Mouse (Mus musculus) heart, embryonic 14.5 days (tissue): ENCODE measurements at regions not wholly inside any gene's neighbourhood (a gene's known extent, or its start where the extent isn't known, plus 50 kb on each side); places are given as distances from the start of the nearest gene placed in this dataset.

ENCODE experiments used
- ATAC-seq: fragments of 200-750 bp; cut with Nextera tagmentation; 2 replicates; pipeline ENCODE4 v1.8.0; 2017; ENCODE audit warnings: low read depth, moderate TSS enrichment; ENCODE audit not compliant: insufficient number of reproducible peaks, insufficient read depth, low FRiP score
- H3K27ac ChIP-seq, 2 experiments: fragments of 200-500 bp in 1 of 2; fragments of 300-500 bp in 1 of 2; sonication (generic) in 1 of 2; replicated peaks in 1 of 2; 2 replicates each; pipeline ENCODE4 v1.5.1; 2012 to 2014; ENCODE audit warnings: low read depth in 2 of 2, low read length in 2 of 2, control low read depth in 1 of 2, mild to moderate bottlenecking in 1 of 2, mixed read lengths in 1 of 2; ENCODE audit not compliant: control insufficient read depth in 1 of 2, insufficient read depth in 1 of 2
- H3K27me3 ChIP-seq: fragments of 300-500 bp; sonication (generic); 2 replicates; pipeline ENCODE4 v1.6.1; 2014; ENCODE audit warnings: mild to moderate bottlenecking, low read length, control low read depth; ENCODE audit not compliant: control insufficient read depth, insufficient read depth
- H3K36me3 ChIP-seq: fragments of 300-500 bp; sonication (generic); 2 replicates; pipeline ENCODE4 v1.6.1; 2014; ENCODE audit warnings: mild to moderate bottlenecking, control low read depth, low read length, mixed read lengths; ENCODE audit not compliant: control insufficient read depth, insufficient read depth
- H3K4me1 ChIP-seq, 2 experiments: fragments of 200-500 bp in 1 of 2; fragments of 300-500 bp in 1 of 2; sonication (generic) in 1 of 2; 2 replicates each; pipeline ENCODE4 v1.6.1; 2012 to 2014; ENCODE audit warnings: low read length in 2 of 2, control low read depth in 1 of 2, mixed read lengths in 1 of 2; ENCODE audit not compliant: control insufficient read depth in 2 of 2, insufficient read depth in 2 of 2
- H3K4me2 ChIP-seq: fragments of 300-500 bp; sonication (generic); 2 replicates; pipeline ENCODE4 v1.6.1; 2014; ENCODE audit warnings: mild to moderate bottlenecking, low read length
- H3K4me3 ChIP-seq, 2 experiments: fragments of 200-500 bp in 1 of 2; fragments of 300-500 bp in 1 of 2; sonication (generic) in 1 of 2; 2 replicates each; pipeline ENCODE4 v1.5.1; 2012 to 2014; ENCODE audit warnings: low read length in 2 of 2, mild to moderate bottlenecking in 2 of 2, control low read depth in 1 of 2, low read depth in 1 of 2, moderate library complexity in 1 of 2; ENCODE audit not compliant: control insufficient read depth in 1 of 2, insufficient read depth in 1 of 2
- H3K9ac ChIP-seq: fragments of 300-500 bp; sonication (generic); 2 replicates; pipeline ENCODE4 v1.6.1; 2014; ENCODE audit warnings: mild to moderate bottlenecking, low read length
- H3K9me3 ChIP-seq: fragments of 300-500 bp; sonication (generic); 2 replicates; pipeline ENCODE4 v1.6.1; 2016; ENCODE audit warnings: low read length, control low read depth; ENCODE audit not compliant: control insufficient read depth
- WGBS: fragments of 180-500 bp; shearing (Covaris S2); extraction: QIAGEN DNeasy Blood & Tissue Kit; methylation state at CpG from one replicate; pipeline ENCODE4 v1.1.7; 2014; 5-methylcytosine and 5-hydroxymethylcytosine counted together

DNA sequence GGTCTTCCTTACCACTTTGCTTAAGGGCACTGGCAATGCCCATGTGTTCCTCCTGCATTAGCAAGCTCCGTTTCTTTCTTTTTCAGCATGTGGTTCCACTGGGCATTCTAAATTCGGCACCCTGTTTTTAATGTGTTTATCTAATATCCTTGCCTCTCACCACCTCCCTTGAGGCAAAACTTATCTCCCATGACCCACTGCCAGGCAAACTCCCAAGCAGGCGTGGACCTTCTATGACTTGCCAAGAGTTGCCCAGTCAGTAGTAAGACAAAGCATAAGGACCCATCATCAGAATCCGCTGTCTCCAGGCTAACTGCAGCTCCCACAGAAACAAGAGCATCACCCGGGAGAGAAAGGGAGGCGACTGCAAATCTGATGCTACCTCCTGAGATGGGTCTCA is 245.2 kb downstream of the Setd4 start:
- Histone ChIP-seq H3K4me1 (peaks cover 2 to 5% of the 10 kb centered on the region in 2 experiments; a peak in 2 of 4 replicates), H3K9me3 (no peaks in the 10 kb centered on the region), H3K36me3 (no peaks in the 10 kb centered on the region), H3K9ac (no peak overlapping the region), H3K27ac (no peak overlapping the region), H3K4me2 (no peak overlapping the region), H3K4me3 (no peak overlapping the region), H3K27me3 (0 out of 2 replicates have a peak, but pooled peaks cover 4% of the 10 kb centered on the region)
- 68% methylated on average over 6 of the region's 6 CpGs for WGBS
- no peak for ATAC-seq

- no peak for ATAC-seq
- peaks cover 2 to 5% of the 10 kb centered on the region in 2 experiments; a peak in 2 of 4 replicates for H3K4me1 ChIP-seq
- no peak overlapping the region for H3K4me3 ChIP-seq
- no peaks in the 10 kb centered on the region for H3K9me3 ChIP-seq
- H3K27ac ChIP-seq: no peak overlapping the region
- H3K36me3 ChIP-seq: no peaks in the 10 kb centered on the region
- WGBS: 74% methylated on average over 4 of the region's 4 CpGs
- no peak overlapping the region for H3K9ac ChIP-seq
- no peak overlapping the region for H3K4me2 ChIP-seq
- H3K27me3 ChIP-seq: 0 out of 2 replicates have a peak, but pooled peaks cover 4% of the 10 kb centered on the region
Measured at GRCm38 (mm10) chr16:93358166-93358565, 245.7 kb downstream of the Setd4 start.

DNA sequence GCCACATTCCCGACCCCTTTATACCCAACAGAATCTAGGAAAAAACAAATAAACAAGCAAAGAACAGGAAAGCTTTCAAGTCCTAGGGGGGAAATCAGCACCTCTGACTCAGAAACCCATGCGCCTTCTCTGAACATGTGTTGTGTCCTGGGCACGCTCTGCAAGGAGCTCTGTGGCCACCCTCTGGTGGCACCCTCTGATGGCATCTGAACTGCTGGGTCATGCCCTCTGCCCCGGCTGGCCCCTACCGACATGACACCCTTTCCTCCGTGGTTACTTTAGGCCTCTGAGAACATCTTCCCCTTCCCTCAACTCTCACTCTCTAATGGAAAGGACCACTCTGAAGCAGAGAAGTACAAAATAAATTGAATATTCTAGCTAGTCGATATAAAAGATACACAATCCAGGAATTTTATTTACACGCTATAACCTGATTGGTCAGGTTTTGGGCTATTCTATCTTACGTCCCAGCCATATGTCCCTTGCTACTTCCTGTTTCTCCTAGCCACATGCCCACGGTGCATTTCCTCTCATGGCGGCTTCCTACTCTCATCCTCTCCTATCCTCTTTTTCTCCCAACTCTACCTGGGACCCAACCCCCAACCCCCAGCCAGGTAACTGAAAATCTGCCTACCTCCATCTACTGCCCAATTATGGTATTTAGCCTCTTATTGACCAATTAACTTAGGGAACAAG is 248.5 kb downstream of the Setd4 start:
- ATAC-seq: no peak
- Histone ChIP-seq H3K4me3 (no peak overlapping the region), H3K4me1 (peaks cover 2 to 5% of the 10 kb centered on the region in 2 experiments; a peak in 2 of 4 replicates), H3K9ac (no peak overlapping the region), H3K4me2 (no peak overlapping the region), H3K9me3 (no peaks in the 10 kb centered on the region), H3K27ac (no peak overlapping the region), H3K36me3 (no peaks in the 10 kb centered on the region), H3K27me3 (0 out of 2 replicates have a peak, but pooled peaks cover 4% of the 10 kb centered on the region)
- WGBS: 75% methylated on average over 11 of the region's 11 CpGs

DNA sequence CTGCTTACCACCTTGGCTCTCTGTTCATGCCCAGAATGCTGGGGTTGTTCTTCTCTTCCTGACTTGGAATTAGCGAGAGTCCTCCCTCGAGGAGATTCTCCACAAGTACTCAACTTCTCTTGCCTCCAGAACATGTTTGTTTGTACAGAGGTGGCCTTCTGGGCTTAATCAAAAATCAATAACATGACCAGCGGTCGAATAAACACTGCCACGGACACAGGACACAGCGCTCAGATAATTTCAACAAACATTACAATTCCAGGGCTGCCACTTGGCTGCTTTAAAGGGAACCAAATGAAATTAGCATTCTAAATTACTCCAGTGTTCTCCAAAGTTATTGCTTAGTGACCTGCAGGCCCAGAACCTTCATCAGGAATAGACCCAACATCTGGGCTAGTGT is 249.9 kb downstream of the Setd4 start:
- H3K27me3 ChIP-seq: no peaks in the 10 kb centered on the region
- no peak overlapping the region for H3K27ac ChIP-seq
- H3K4me1 ChIP-seq: peaks cover 2 to 5% of the 10 kb centered on the region in 2 experiments; a peak in 2 of 4 replicates
- no peaks in the 10 kb centered on the region for H3K9me3 ChIP-seq
- H3K9ac ChIP-seq: no peak overlapping the region
- H3K36me3 ChIP-seq: no peaks in the 10 kb centered on the region
- no peak for ATAC-seq
- WGBS: 63% methylated on average over 6 of the region's 6 CpGs
- H3K4me3 ChIP-seq: no peak overlapping the region
- no peak overlapping the region for H3K4me2 ChIP-seq

- Histone ChIP-seq H3K27me3 (peaks cover 5% of the 10 kb centered on the region; the same call in 1 of the 2 replicates), H3K27ac (no peak overlapping the region), H3K36me3 (no peaks in the 10 kb centered on the region), H3K4me1 (no peaks in the 10 kb centered on the region), H3K9me3 (no peaks in the 10 kb centered on the region), H3K9ac (no peak overlapping the region), H3K4me2 (no peak overlapping the region), H3K4me3 (no peak overlapping the region)
- 75% methylated on average over 5 of the region's 5 CpGs for WGBS
- ATAC-seq: no peak
Measured at GRCm38 (mm10) chr16:93344555-93344954, 259.3 kb downstream of the Setd4 start.

GRCm38 (mm10) chr16:93342701-93343100 is 261.2 kb downstream of the Setd4 start:
- Histone ChIP-seq H3K9me3 (no peaks in the 10 kb centered on the region), H3K4me2 (no peak overlapping the region), H3K4me1 (no peaks in the 10 kb centered on the region), H3K36me3 (no peaks in the 10 kb centered on the region), H3K27me3 (peaks cover 5% of the 10 kb centered on the region), H3K4me3 (no peak overlapping the region), H3K27ac (no peak overlapping the region), H3K9ac (no peak overlapping the region)
- no peak for ATAC-seq
- 89% methylated on average over 2 of the region's 2 CpGs for WGBS

GRCm38 (mm10) chr16:93341791-93342190 is 262.1 kb downstream of the Setd4 start:
- 82% methylated on average over 2 of the region's 2 CpGs for WGBS

DNA sequence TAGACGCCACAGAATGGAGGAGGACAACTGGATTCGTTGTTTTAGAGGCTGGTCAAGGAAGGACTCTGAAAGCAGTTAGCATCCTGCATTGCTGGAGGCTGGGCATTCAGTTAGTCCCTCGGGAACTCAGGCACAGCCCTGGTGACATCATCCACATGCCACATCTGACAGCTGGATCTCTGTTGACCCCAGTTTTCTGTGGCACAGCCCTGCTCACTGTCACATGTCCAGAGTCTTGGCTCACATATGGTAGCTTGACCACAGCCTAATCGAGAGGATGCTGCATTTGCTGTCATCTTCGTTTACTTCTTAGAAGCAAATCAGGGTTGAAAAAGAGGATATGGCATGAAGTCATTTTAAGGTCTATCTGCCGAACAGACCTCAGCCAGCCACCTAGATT is 265.1 kb downstream of the Setd4 start:
- no peak overlapping the region for H3K4me2 ChIP-seq
- H3K27ac ChIP-seq: no peak overlapping the region
- H3K27me3 ChIP-seq: peaks cover 5% of the 10 kb centered on the region
- peaks cover under 1 to 5% of the 10 kb centered on the region in 2 experiments; a peak in 2 of 4 replicates for H3K4me1 ChIP-seq
- H3K9ac ChIP-seq: no peak overlapping the region
- H3K36me3 ChIP-seq: no peaks in the 10 kb centered on the region
- no peak for ATAC-seq
- WGBS: 63% methylated on average over 6 of the region's 6 CpGs
- H3K9me3 ChIP-seq: 0 out of 2 replicates have a peak, but pooled peaks cover 4% of the 10 kb centered on the region
- no peak overlapping the region for H3K4me3 ChIP-seq

More at GRCm38 (mm10) chr16:93341791-93342190, 262.1 kb downstream of the Setd4 start:
- Histone ChIP-seq H3K27ac (no peak overlapping the region), H3K9me3 (no peaks in the 10 kb centered on the region), H3K4me1 (no peaks in the 10 kb centered on the region), H3K36me3 (no peaks in the 10 kb centered on the region), H3K4me3 (no peak overlapping the region), H3K9ac (no peak overlapping the region), H3K27me3 (peaks cover 5% of the 10 kb centered on the region), H3K4me2 (no peak overlapping the region)
- no peak for ATAC-seq
